Mouse (Mus musculus) olfactory bulb, adult 2 months (tissue): ENCODE results near the gene Calhm4.

Source experiments
- CTCF ChIP-seq: fragments of 200-500 bp; IDR thresholded peaks from 2 replicates; pipeline ENCODE4 v1.5.1; 2012; ENCODE audit warnings: low read depth, mild to moderate bottlenecking, low read length, moderate library complexity; ENCODE audit not compliant: insufficient read depth
- POLR2A ChIP-seq: fragments of 200-500 bp; IDR thresholded peaks from 2 replicates; pipeline ENCODE4 v1.6.1; 2012; ENCODE audit warnings: mild to moderate bottlenecking, low read depth, low read length, moderate library complexity; ENCODE audit not compliant: insufficient read depth

- TF ChIP-seq CTCF (no peak), POLR2A (no peak)
These were observed 6.7 kb downstream of the Calhm4 start, which contains the start of gene Trappc3l for GRCm38 (mm10) chr10:34037401-34037800.
